Mouse (Mus musculus) CH12.LX (cell line): ENCODE results near the gene Ncor1. TPM values are rescaled to one million over a fixed set of nuclear protein-coding genes. Genes with fewer than 3 reads are reported as not detected.
"Not testable (repeated sequence)": the region's sequence is repeated elsewhere in the genome, so short reads cannot be mapped to it uniquely, and the experiment has no call there.

Source experiments
- DNase-seq: peaks from one replicate; pipeline ENCODE4 v3.0.0-alpha.2; 2013; ENCODE audit errors: extremely low read depth
- H3K27ac ChIP-seq: 2 replicates; pipeline ENCODE4 v1.5.1; 2012; ENCODE audit warnings: low read depth, mild to moderate bottlenecking, control low read depth, moderate library complexity; ENCODE audit not compliant: insufficient read depth
- H3K27me3 ChIP-seq: replicated peaks from 2 replicates; pipeline ENCODE3; 2012; ENCODE audit warnings: inconsistent platforms
- H3K36me3 ChIP-seq, 2 experiments: replicated peaks in 1 of 2; 2 replicates each; pipeline versions ENCODE3 to v1.6.1; 2012; ENCODE audit warnings: inconsistent platforms in 1 of 2, low read length in 1 of 2, mild to moderate bottlenecking in 1 of 2, mixed read lengths in 1 of 2, moderate library complexity in 1 of 2; ENCODE audit not compliant: control insufficient read depth in 1 of 2, insufficient read depth in 1 of 2
- H3K4me1 ChIP-seq, 2 experiments: 2 replicates each; pipeline ENCODE4 v1.6.1; 2012; ENCODE audit warnings: inconsistent platforms in 1 of 2, moderate library complexity in 1 of 2; ENCODE audit not compliant: insufficient read depth in 2 of 2, control insufficient read depth in 1 of 2
- H3K4me2 ChIP-seq: 2 replicates; pipeline ENCODE4 v1.6.1; 2012; ENCODE audit warnings: low read depth, mild to moderate bottlenecking, control low read depth; ENCODE audit not compliant: poor library complexity, insufficient read depth, severe bottlenecking
- H3K4me3 ChIP-seq, 3 experiments: fragments of 150-350 bp in 1 of 3; sonication (generic) in 1 of 3; replicated peaks in 1 of 3; 2 replicates each; pipeline versions ENCODE3 to v1.5.1; 2011 to 2012; ENCODE audit warnings: low read depth in 2 of 3, low read length in 2 of 3, mild to moderate bottlenecking in 2 of 3, moderate library complexity in 2 of 3, control low read depth in 1 of 3, improper control_type of control experiment in 1 of 3, inconsistent platforms in 1 of 3, mixed read lengths in 1 of 3; ENCODE audit not compliant: poor library complexity in 1 of 3
- H3K79me2 ChIP-seq: replicated peaks from 2 replicates; pipeline ENCODE4 v1.6.1; 2012; ENCODE audit warnings: mild to moderate bottlenecking, moderate library complexity; ENCODE audit not compliant: control insufficient read depth, poor library complexity, insufficient read depth, severe bottlenecking; ENCODE audit errors: extremely low read depth
- H3K9ac ChIP-seq: 2 replicates; pipeline ENCODE4 v1.6.1; 2012; ENCODE audit warnings: low read depth, mild to moderate bottlenecking, control low read depth, moderate library complexity; ENCODE audit not compliant: insufficient read depth
- H3K9me3 ChIP-seq: replicated peaks from 2 replicates; pipeline ENCODE3; 2012; ENCODE audit warnings: low read length, inconsistent platforms, mixed read lengths
- BHLHE40 ChIP-seq: IDR thresholded peaks from 2 replicates; pipeline ENCODE4 v1.6.1; 2011; ENCODE audit warnings: mild to moderate bottlenecking, low read depth, low read length, improper control_type of control experiment
- ELF1 ChIP-seq: IDR thresholded peaks from 2 replicates; pipeline ENCODE4 v1.6.1; 2014; ENCODE audit warnings: low read depth, mild to moderate bottlenecking, inconsistent platforms, low read length, improper control_type of control experiment
- HCFC1 ChIP-seq: IDR thresholded peaks from 2 replicates; pipeline ENCODE4 v1.6.1; 2012; ENCODE audit warnings: low read depth, mild to moderate bottlenecking, inconsistent platforms, low read length, improper control_type of control experiment
- JUND ChIP-seq: conservative IDR thresholded peaks from 2 replicates; pipeline ENCODE4 v1.6.1; 2011; ENCODE audit warnings: low read depth, low read length, improper control_type of control experiment
- MAX ChIP-seq: IDR thresholded peaks from 2 replicates; pipeline ENCODE4 v1.6.1; 2011; ENCODE audit warnings: low read length, improper control_type of control experiment
- MAZ ChIP-seq: IDR thresholded peaks from 2 replicates; pipeline ENCODE4 v1.6.1; 2012; ENCODE audit warnings: low read depth, mild to moderate bottlenecking, inconsistent platforms, low read length, improper control_type of control experiment, moderate library complexity
- SMC3 ChIP-seq: IDR thresholded peaks from 2 replicates; pipeline ENCODE4 v1.6.1; 2011; ENCODE audit warnings: low read depth, low read length, improper control_type of control experiment
- USF2 ChIP-seq: conservative IDR thresholded peaks from 2 replicates; pipeline ENCODE4 v1.6.1; 2011; ENCODE audit warnings: low read depth, low read length, improper control_type of control experiment
- ZMIZ1 ChIP-seq: IDR thresholded peaks from 2 replicates; pipeline ENCODE4 v1.6.1; 2012; ENCODE audit warnings: low read depth, mild to moderate bottlenecking, inconsistent platforms, low read length, improper control_type of control experiment
- dilution Hi-C: fragments of 300-500 bp; cut with MboI; formaldehyde crosslinking; loops from 2 replicates; pipeline ENCODE4 v1.14.3; 2020; ENCODE audit warnings: low sequenced_read_pairs; ENCODE audit not compliant: extremely low pct_unique_long_range_greater_than_20kb, extremely low pct_ligation_motif_present
- in situ Hi-C: fragments of 300-500 bp; cut with MboI; formaldehyde crosslinking; loops from 3 replicates; pipeline ENCODE4 v1.14.3; 2019; ENCODE audit warnings: low sequenced_read_pairs, low pct_ligation_motif_present, low pct_unique_long_range_greater_than_20kb, mixed read lengths
- polyA plus RNA-seq: library from polyadenylated mRNA; unstranded; fragments of >175 nt; gene quantifications from 2 replicates; pipeline ENCODE4 v1.2.1, GENCODE M21; 2012; ENCODE audit warnings: low read depth; ENCODE audit not compliant: insufficient read length
- total RNA-seq, 2 experiments: library from RNA; depleted of rRNA; stranded (reverse); fragments of 300-350 nt in 1 of 2; fragments of >200 nt in 1 of 2; gene quantifications; 2 replicates each; pipeline ENCODE4 v1.2.3; 2012 to 2014

The Ncor1 gene
- total and polyA plus RNA-seq, 3 experiments = 76.3 to 232 (median 83.8) TPM

GRCm38 (mm10) chr11:62473516-62473915 is 15.2 kb upstream of the Ncor1 start:
- Histone ChIP-seq H3K9ac (no peak overlapping the region), H3K9me3 (no peaks in the 10 kb centered on the region), H3K4me3 (no peak overlapping the region), H3K79me2 (peaks cover 3% of the 10 kb centered on the region; the same call in 1 of the 2 replicates), H3K36me3 (peaks cover 0 to 10% of the 10 kb centered on the region in 2 experiments), H3K4me2 (no peak overlapping the region), H3K27me3 (no peaks in the 10 kb centered on the region), H3K27ac (no peak overlapping the region), H3K4me1 (peaks cover 2% of the 10 kb centered on the region in 2 experiments; a peak in 1 of 4 replicates)
- dilution Hi-C loops (no loop called here), in situ Hi-C loops (no loop called here)
- DNase-seq = no peak
- TF ChIP-seq MAX (no peak), MAZ (no peak), JUND (no peak), ZMIZ1 (no peak), USF2 (no peak), SMC3 (no peak)

GRCm38 (mm10) chr11:62470451-62470850 is 12.1 kb upstream of the Ncor1 start:
- Histone ChIP-seq H3K36me3 (peaks cover 0 to 8% of the 10 kb centered on the region in 2 experiments), H3K4me2 (no peak overlapping the region), H3K79me2 (peaks cover 3% of the 10 kb centered on the region; the same call in 1 of the 2 replicates), H3K4me1 (peaks cover 2 to 8% of the 10 kb centered on the region in 2 experiments; a peak in 1 of 4 replicates), H3K9me3 (no peaks in the 10 kb centered on the region), H3K27me3 (no peaks in the 10 kb centered on the region), H3K9ac (no peak overlapping the region), H3K27ac (no peak overlapping the region), H3K4me3 (no peak overlapping the region)
- dilution Hi-C loops = no loop called here
- in situ Hi-C loops = no loop called here
- no peak for TF ChIP-seq BHLHE40
- no peak for TF ChIP-seq ELF1
- TF ChIP-seq MAZ = no peak
- no peak for TF ChIP-seq HCFC1
- no peak for DNase-seq

- H3K36me3 ChIP-seq, H3K4me2 ChIP-seq, in situ Hi-C loops, H3K9me3 ChIP-seq, H3K27me3 ChIP-seq, H3K79me2 ChIP-seq, dilution Hi-C loops, H3K9ac ChIP-seq, DNase-seq, H3K27ac ChIP-seq, H3K4me3 ChIP-seq: not testable (repeated sequence)
- peaks cover 2 to 25% of the 10 kb centered on the region in 2 experiments; a peak in 2 of 4 replicates for H3K4me1 ChIP-seq
Measured at GRCm38 (mm10) chr11:62467289-62467688, 8.9 kb upstream of the Ncor1 start.
